Mouse (Mus musculus): ENCODE measurements around the gene H2-Q6. TPM values are rescaled to one million over a fixed set of nuclear protein-coding genes. Genes with fewer than 3 reads are reported as not detected.
"Not testable (repeated sequence)": the region's sequence is repeated elsewhere in the genome, so short reads cannot be mapped to it uniquely, and the experiment has no call there.

Gene H2-Q6
- polyA plus RNA-seq, 1 experiment: 4.2 TPM

- not testable (repeated sequence) for H3K27me3 ChIP-seq (replicated peaks); H3K4me1 ChIP-seq; H3K9me3 ChIP-seq; H3K4me3 ChIP-seq (replicated peaks); H3K36me3 ChIP-seq (replicated peaks; ENCODE audit: low read length)
These were observed 33.6 kb downstream of the H2-Q6 start for GRCm38 (mm10) chr17:35458247-35458646.

- H3K4me3 ChIP-seq (replicated peaks); H3K36me3 ChIP-seq (replicated peaks; ENCODE audit: low read length); H3K9me3 ChIP-seq; H3K4me1 ChIP-seq; H3K27me3 ChIP-seq (replicated peaks): not testable (repeated sequence)
These were observed 36.1 kb downstream of the H2-Q6 start for GRCm38 (mm10) chr17:35460513-35461341.

- Histone ChIP-seq H3K4me1 (peaks cover 25% of the 10 kb centered on the region), H3K27me3 (replicated peaks) (peaks cover 20% of the 10 kb centered on the region)
- H3K9me3 ChIP-seq; H3K4me3 ChIP-seq (replicated peaks); H3K36me3 ChIP-seq (replicated peaks; ENCODE audit: low read length): not testable (repeated sequence)
These were observed 41.0 kb downstream of the H2-Q6 start for GRCm38 (mm10) chr17:35465651-35466050.

GRCm38 (mm10) chr17:35468936-35469335 lies 44.3 kb downstream of the H2-Q6 start:
- Histone ChIP-seq H3K4me1 (peaks cover 28% of the 10 kb centered on the region), H3K4me3 (replicated peaks) (peak overlapping the region; percentile 21), H3K27me3 (replicated peaks) (peaks cover 37% of the 10 kb centered on the region)
- H3K36me3 ChIP-seq (replicated peaks; ENCODE audit: low read length); H3K9me3 ChIP-seq: not testable (repeated sequence)

GRCm38 (mm10) chr17:35469842-35470751 lies 45.4 kb downstream of the H2-Q6 start, which contains the start of gene H2-Q10:
TSS of gene H2-Q10 (plus strand) at chr17:35470089.
- Histone ChIP-seq H3K36me3 (replicated peaks; ENCODE audit: low read length) (no peaks in the 10 kb centered on the region), H3K4me3 (replicated peaks) (peak within 1 kb of the TSS; percentile 88)

More at GRCm38 (mm10) chr17:35469842-35470751, 45.4 kb downstream of the H2-Q6 start, which contains the start of gene H2-Q10:
- Histone ChIP-seq H3K27me3 (replicated peaks) (peaks cover 47% of the 10 kb centered on the region), H3K4me1 (peaks cover 28% of the 10 kb centered on the region), H3K9me3 (peaks cover 6% of the 10 kb centered on the region; the same call in 1 of the 2 replicates)
- no peak for TF ChIP-seq GATA1 (IDR thresholded peaks at IDR 0.05; ENCODE audit: borderline replicate concordance, low read length)
- TF ChIP-seq FLI1 (IDR thresholded peaks at IDR 0.05; ENCODE audit: low read length): no peak

Other genes with a start within 250 kb of the H2-Q6 start
- 2.5 and 22.3 TPM in 2 replicates for gene Aif1, start 248.8 kb upstream of the H2-Q6 start, polyA plus RNA-seq (2012; ENCODE audit: insufficient read depth, low replicate concordance)
- 5.9 and 24.8 TPM in 2 replicates for gene Lst1, start 236.4 kb upstream of the H2-Q6 start, polyA plus RNA-seq (2012; ENCODE audit: insufficient read depth, low replicate concordance)
- gene Ltb, start 230.4 kb upstream of the H2-Q6 start, polyA plus RNA-seq (2012; ENCODE audit: insufficient read depth, low replicate concordance): 12.1 TPM in 1 of 2 replicates, not detected in the other
- 2.9 and 3.5 TPM in 2 replicates for gene Tnf, start 222.8 kb upstream of the H2-Q6 start, polyA plus RNA-seq (2012; ENCODE audit: insufficient read depth, low replicate concordance)
- gene Lta, start 219.5 kb upstream of the H2-Q6 start, polyA plus RNA-seq (2012; ENCODE audit: insufficient read depth, low replicate concordance): 0.85 TPM in 1 of 2 replicates, not detected in the other
- not detected in 2 replicates for gene Gm16181, start 204.0 kb upstream of the H2-Q6 start, polyA plus RNA-seq (2012; ENCODE audit: insufficient read depth, low replicate concordance)
- gene Atp6v1g2, start 191.2 kb upstream of the H2-Q6 start, polyA plus RNA-seq (2012; ENCODE audit: insufficient read depth, low replicate concordance): 0.86 TPM in 1 of 2 replicates, not detected in the other
- gene Nfkbil1, start 189.1 kb upstream of the H2-Q6 start, polyA plus RNA-seq (2012; ENCODE audit: insufficient read depth, low replicate concordance): 31.8 and 57.1 TPM in 2 replicates
- 83.5 and 158 TPM in 2 replicates for gene Ddx39b, start 183.1 kb upstream of the H2-Q6 start, polyA plus RNA-seq (2012; ENCODE audit: insufficient read depth, low replicate concordance)
- gene H2-D1, start 162.1 kb upstream of the H2-Q6 start, polyA plus RNA-seq (2012; ENCODE audit: insufficient read depth, low replicate concordance): 170 and 362 TPM in 2 replicates
- gene H2-Q1, start 104.4 kb upstream of the H2-Q6 start, polyA plus RNA-seq (2012; ENCODE audit: insufficient read depth, low replicate concordance): 1.5 and 7.3 TPM in 2 replicates
- gene H2-Q2, start 82.6 kb upstream of the H2-Q6 start, polyA plus RNA-seq (2012; ENCODE audit: insufficient read depth, low replicate concordance): 6.7 TPM in 1 of 2 replicates, not detected in the other
- 13.9 and 46.4 TPM in 2 replicates for gene H2-Q4, start 45.2 kb upstream of the H2-Q6 start, polyA plus RNA-seq (2012; ENCODE audit: insufficient read depth, low replicate concordance)
- gene H2-Q7, start 14.3 kb downstream of the H2-Q6 start, polyA plus RNA-seq (2012; ENCODE audit: insufficient read depth, low replicate concordance): 3.2 and 20.1 TPM in 2 replicates
- 0.27 and 2.5 TPM in 2 replicates for gene H2-Q10, start 45.2 kb downstream of the H2-Q6 start, polyA plus RNA-seq (2012; ENCODE audit: insufficient read depth, low replicate concordance)
- gene Pou5f1, start 81.2 kb downstream of the H2-Q6 start, polyA plus RNA-seq (2012; ENCODE audit: insufficient read depth, low replicate concordance): not detected in 2 replicates
- gene Tcf19, start 92.0 kb downstream of the H2-Q6 start, polyA plus RNA-seq (2012; ENCODE audit: insufficient read depth, low replicate concordance): 16.3 and 17.5 TPM in 2 replicates
- 3.2 and 10.5 TPM in 2 replicates for gene Cchcr1, start 92.2 kb downstream of the H2-Q6 start, polyA plus RNA-seq (2012; ENCODE audit: insufficient read depth, low replicate concordance)
- gene Psors1c2, start 108.4 kb downstream of the H2-Q6 start, polyA plus RNA-seq (2012; ENCODE audit: insufficient read depth, low replicate concordance): 3.7 TPM in 1 of 2 replicates, not detected in the other
- not detected in 2 replicates for gene Cdsn, start 127.3 kb downstream of the H2-Q6 start, polyA plus RNA-seq (2012; ENCODE audit: insufficient read depth, low replicate concordance)
- gene 2300002M23Rik, start 142.6 kb downstream of the H2-Q6 start, polyA plus RNA-seq (2012; ENCODE audit: insufficient read depth, low replicate concordance): not detected in 2 replicates
- not detected in 2 replicates for gene Sfta2, start 176.7 kb downstream of the H2-Q6 start, polyA plus RNA-seq (2012; ENCODE audit: insufficient read depth, low replicate concordance)
- 0.55 TPM in 1 of 2 replicates, not detected in the other for gene Gm9573, start 201.8 kb downstream of the H2-Q6 start, polyA plus RNA-seq (2012; ENCODE audit: insufficient read depth, low replicate concordance)
- gene Mucl3, start 218.8 kb downstream of the H2-Q6 start, polyA plus RNA-seq (2012; ENCODE audit: insufficient read depth, low replicate concordance): not detected in 2 replicates
- gene Vars2, start 242.7 kb downstream of the H2-Q6 start, polyA plus RNA-seq (2012; ENCODE audit: insufficient read depth, low replicate concordance): 42.1 and 49.7 TPM in 2 replicates
- 7.8 and 10.8 TPM in 2 replicates for gene Gtf2h4, start 248.9 kb downstream of the H2-Q6 start, polyA plus RNA-seq (2012; ENCODE audit: insufficient read depth, low replicate concordance)

Data from megakaryocyte, embryonic 14.5 days (primary cell).